Mouse (Mus musculus): ENCODE data around the gene Pcif1. TPM values are rescaled to one million over a fixed set of nuclear protein-coding genes. Genes with fewer than 3 reads are reported as not detected.
A peak's percentile ranks its signal among the peaks of the same experiment; 100 is the strongest.

Pcif1 gene
- total and polyA plus RNA-seq, 2 experiments from 2014 or later, result 77.2 to 94.6 TPM

- TF ChIP-seq CTCF (IDR thresholded peaks at IDR 0.05), result no peak
- DNase-seq (ENCODE audit: low spot score) (no peak), ATAC-seq (ENCODE audit: low FRiP score) (no peak)
- H3K9ac ChIP-seq (replicated peaks; ENCODE audit: low read length, poor library complexity, severe bottlenecking), result no peak overlapping the region
- H3K36me3 ChIP-seq (ENCODE audit: insufficient read depth, low read length), result peaks cover 10% of the 10 kb centered on the region
- H3K27ac ChIP-seq (ENCODE audit: low read depth, low read length), result no peak overlapping the region
- H3K27me3 ChIP-seq (ENCODE audit: insufficient read depth, low read length), result no peaks in the 10 kb centered on the region
- WGBS, result 95% methylated on average over 2 of the region's 2 CpGs
- no peak overlapping the region for H3K4me2 ChIP-seq (ENCODE audit: low read depth, low read length, poor library complexity, severe bottlenecking)
- H3K4me3 ChIP-seq (ENCODE audit: low read depth, low read length), result no peak overlapping the region
- H3K9me3 ChIP-seq (ENCODE audit: low read length), result no peaks in the 10 kb centered on the region
- peaks cover 11% of the 10 kb centered on the region for H3K4me1 ChIP-seq (ENCODE audit: insufficient read depth, low read length)
Observed at GRCm38 (mm10) chr2:164913428-164913786, 34.3 kb downstream of the Pcif1 start.

GRCm38 (mm10) chr2:164916820-164917219 lies 37.7 kb downstream of the Pcif1 start:
- ATAC-seq (ENCODE audit: low FRiP score), result no peak
- Histone ChIP-seq H3K4me1 (ENCODE audit: insufficient read depth, low read length) (peaks cover 3% of the 10 kb centered on the region; the same call in 1 of the 2 replicates), H3K36me3 (ENCODE audit: insufficient read depth, low read length) (no peaks in the 10 kb centered on the region), H3K27me3 (ENCODE audit: insufficient read depth, low read length) (no peaks in the 10 kb centered on the region), H3K27ac (ENCODE audit: low read depth, low read length) (no peak overlapping the region), H3K4me2 (ENCODE audit: low read depth, low read length, poor library complexity, severe bottlenecking) (no peak overlapping the region), H3K9me3 (ENCODE audit: low read length) (no peaks in the 10 kb centered on the region), H3K4me3 (ENCODE audit: low read depth, low read length) (no peak overlapping the region), H3K9ac (replicated peaks; ENCODE audit: low read length, poor library complexity, severe bottlenecking) (no peak overlapping the region)
- TF ChIP-seq CTCF (IDR thresholded peaks at IDR 0.05), result no peak
- WGBS, result 87% methylated on average over 5 of the region's 5 CpGs
- DNase-seq (ENCODE audit: low spot score), result no peak

- H3K9me3 ChIP-seq (ENCODE audit: low read length), result no peaks in the 10 kb centered on the region
- 67% methylated on average over 10 of the region's 10 CpGs for WGBS
- no peak for ATAC-seq (ENCODE audit: low FRiP score)
Observed at GRCm38 (mm10) chr2:164917371-164917770, 38.3 kb downstream of the Pcif1 start.

GRCm38 (mm10) chr2:164918325-164918724 lies 39.2 kb downstream of the Pcif1 start:
- 64% methylated on average over 4 of the region's 5 CpGs for WGBS
- no peaks in the 10 kb centered on the region for H3K27me3 ChIP-seq (ENCODE audit: insufficient read depth, low read length)
- ATAC-seq (ENCODE audit: low FRiP score) (no peak), DNase-seq (ENCODE audit: low spot score) (peak; percentile 57)
- H3K9me3 ChIP-seq (ENCODE audit: low read length), result no peaks in the 10 kb centered on the region
- no peak overlapping the region for H3K4me2 ChIP-seq (ENCODE audit: low read depth, low read length, poor library complexity, severe bottlenecking)
- H3K9ac ChIP-seq (replicated peaks; ENCODE audit: low read length, poor library complexity, severe bottlenecking), result no peak overlapping the region
- peak; percentile 66 for TF ChIP-seq CTCF (IDR thresholded peaks at IDR 0.05)
- no peak overlapping the region for H3K27ac ChIP-seq (ENCODE audit: low read depth, low read length)
- H3K4me1 ChIP-seq (ENCODE audit: insufficient read depth, low read length), result no peaks in the 10 kb centered on the region
- no peak overlapping the region for H3K4me3 ChIP-seq (ENCODE audit: low read depth, low read length)
- no peaks in the 10 kb centered on the region for H3K36me3 ChIP-seq (ENCODE audit: insufficient read depth, low read length)

More at GRCm38 (mm10) chr2:164917371-164917770, 38.3 kb downstream of the Pcif1 start:
- no peaks in the 10 kb centered on the region for H3K27me3 ChIP-seq (ENCODE audit: insufficient read depth, low read length)
- no peak overlapping the region for H3K4me2 ChIP-seq (ENCODE audit: low read depth, low read length, poor library complexity, severe bottlenecking)
- H3K36me3 ChIP-seq (ENCODE audit: insufficient read depth, low read length), result no peaks in the 10 kb centered on the region
- no peak overlapping the region for H3K4me3 ChIP-seq (ENCODE audit: low read depth, low read length)
- no peak overlapping the region for H3K27ac ChIP-seq (ENCODE audit: low read depth, low read length)
- DNase-seq (ENCODE audit: low spot score), result no peak
- no peak for TF ChIP-seq CTCF (IDR thresholded peaks at IDR 0.05)
- no peak overlapping the region for H3K9ac ChIP-seq (replicated peaks; ENCODE audit: low read length, poor library complexity, severe bottlenecking)
- H3K4me1 ChIP-seq (ENCODE audit: insufficient read depth, low read length), result peaks cover 1% of the 10 kb centered on the region; the same call in 1 of the 2 replicates

GRCm38 (mm10) chr2:164921984-164922383 lies 42.9 kb downstream of the Pcif1 start:
- no peak for ATAC-seq (ENCODE audit: low FRiP score)

GRCm38 (mm10) chr2:164923291-164923690 lies 44.2 kb downstream of the Pcif1 start:
- ATAC-seq (ENCODE audit: low FRiP score) (no peak), DNase-seq (ENCODE audit: low spot score) (no peak)
- H3K4me1 ChIP-seq (ENCODE audit: insufficient read depth, low read length), result no peaks in the 10 kb centered on the region
- H3K9me3 ChIP-seq (ENCODE audit: low read length), result no peaks in the 10 kb centered on the region
- 52% methylated on average over 4 of the region's 4 CpGs for WGBS
- H3K4me3 ChIP-seq (ENCODE audit: low read depth, low read length), result no peak overlapping the region
- TF ChIP-seq CTCF (IDR thresholded peaks at IDR 0.05), result no peak
- H3K36me3 ChIP-seq (ENCODE audit: insufficient read depth, low read length), result no peaks in the 10 kb centered on the region
- H3K9ac ChIP-seq (replicated peaks; ENCODE audit: low read length, poor library complexity, severe bottlenecking), result no peak overlapping the region
- H3K27me3 ChIP-seq (ENCODE audit: insufficient read depth, low read length), result no peaks in the 10 kb centered on the region
- H3K4me2 ChIP-seq (ENCODE audit: low read depth, low read length, poor library complexity, severe bottlenecking), result no peak overlapping the region
- no peak overlapping the region for H3K27ac ChIP-seq (ENCODE audit: low read depth, low read length)

More at GRCm38 (mm10) chr2:164921984-164922383, 42.9 kb downstream of the Pcif1 start:
- Histone ChIP-seq H3K4me2 (ENCODE audit: low read depth, low read length, poor library complexity, severe bottlenecking) (no peak overlapping the region), H3K4me1 (ENCODE audit: insufficient read depth, low read length) (no peaks in the 10 kb centered on the region), H3K27ac (ENCODE audit: low read depth, low read length) (no peak overlapping the region), H3K9ac (replicated peaks; ENCODE audit: low read length, poor library complexity, severe bottlenecking) (no peak overlapping the region), H3K9me3 (ENCODE audit: low read length) (no peaks in the 10 kb centered on the region), H3K27me3 (ENCODE audit: insufficient read depth, low read length) (no peaks in the 10 kb centered on the region), H3K4me3 (ENCODE audit: low read depth, low read length) (no peak overlapping the region), H3K36me3 (ENCODE audit: insufficient read depth, low read length) (no peaks in the 10 kb centered on the region)
- TF ChIP-seq CTCF (IDR thresholded peaks at IDR 0.05), result no peak
- WGBS, result 55% methylated on average over 7 of the region's 7 CpGs
- no peak for DNase-seq (ENCODE audit: low spot score)

Data from midbrain, postnatal 0 days (tissue).